Mouse (Mus musculus): ENCODE measurements around the gene Slc39a3. TPM values are rescaled to one million over a fixed set of nuclear protein-coding genes. Genes with fewer than 3 reads are reported as not detected.

Slc39a3 gene
- polyA plus RNA-seq, 1 experiment, result 39.6 TPM

DNA sequence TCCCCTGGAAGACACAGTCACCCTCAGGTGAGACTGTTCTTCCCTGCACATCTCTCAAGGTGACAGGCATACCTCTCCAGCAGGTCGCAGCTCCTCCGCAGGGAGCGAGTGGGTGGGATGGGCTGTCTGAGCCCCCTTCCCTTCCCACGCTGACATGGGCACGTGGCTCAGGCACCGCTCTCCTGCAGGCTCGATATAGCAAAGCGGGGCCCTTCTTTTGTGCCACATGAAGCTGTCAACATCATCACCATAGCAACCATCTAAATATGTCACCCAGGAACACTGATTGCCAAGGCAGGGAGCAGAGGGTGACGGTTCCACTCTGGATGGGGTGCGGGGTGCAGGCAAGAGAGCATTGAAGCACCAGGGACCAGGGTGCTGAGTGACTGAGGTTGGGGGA is 36.1 kb downstream of the Slc39a3 start:
- H3K4me1 ChIP-seq (ENCODE audit: control insufficient read depth, insufficient read depth, low read length), result peaks cover 22% of the 10 kb centered on the region
- TF ChIP-seq POLR2A (IDR thresholded peaks at IDR 0.05; ENCODE audit: control insufficient read depth, low read depth, low read length) (no peak), CTCF (IDR thresholded peaks at IDR 0.05; ENCODE audit: control insufficient read depth, insufficient read depth, insufficient replicate concordance, low read depth, low read length) (no peak)
- no peaks in the 10 kb centered on the region for H3K27me3 ChIP-seq (ENCODE audit: control insufficient read depth, insufficient read depth, low read length)
- H3K4me3 ChIP-seq (ENCODE audit: control insufficient read depth, low read depth, low read length), result no peak overlapping the region
- no peak overlapping the region for H3K27ac ChIP-seq (ENCODE audit: control insufficient read depth, insufficient read depth, low read depth, low read length)
- no peaks in the 10 kb centered on the region for H3K36me3 ChIP-seq (ENCODE audit: control insufficient read depth, insufficient read depth, low read length)

DNA sequence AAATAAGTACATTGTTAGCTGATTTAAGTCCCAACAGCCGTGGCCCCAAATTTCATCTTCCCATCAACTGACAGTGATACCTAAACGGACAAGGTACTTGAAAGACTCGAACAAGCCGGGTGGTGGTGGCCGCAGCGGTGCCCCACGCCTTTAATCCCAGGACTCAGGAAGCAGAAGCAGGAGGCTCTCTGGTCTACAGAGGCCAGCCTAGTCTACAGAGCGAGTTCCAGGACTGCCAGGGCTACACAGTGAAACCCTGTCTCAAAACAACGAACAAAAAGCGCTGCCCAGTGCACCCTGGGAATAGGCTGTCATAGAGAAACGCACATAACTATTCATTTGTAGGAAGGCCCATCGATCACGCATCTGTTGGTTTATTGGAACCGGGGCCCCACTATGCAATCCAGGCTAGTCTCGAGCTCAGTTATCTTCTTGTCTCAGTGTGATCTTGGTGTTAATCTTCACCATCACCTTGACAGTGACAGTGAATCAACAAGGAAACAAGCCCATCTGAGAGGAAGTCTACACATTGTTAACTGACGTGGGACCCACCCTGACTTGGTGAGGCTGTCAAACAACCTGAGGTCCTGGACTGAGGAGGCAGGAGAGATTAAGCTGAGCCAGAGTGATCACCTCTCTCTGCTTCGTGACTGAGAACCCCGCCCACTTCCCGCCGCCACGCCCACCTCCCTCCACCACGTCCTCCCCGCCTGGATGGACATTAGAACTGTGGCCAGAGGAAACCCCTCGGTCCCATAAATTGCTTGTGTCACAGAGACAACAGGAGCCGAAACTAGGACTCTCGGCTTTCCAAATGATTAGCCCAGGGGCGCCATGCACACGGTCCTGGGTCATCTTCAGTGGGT is 36.8 kb downstream of the Slc39a3 start:
- H3K36me3 ChIP-seq (ENCODE audit: control insufficient read depth, insufficient read depth, low read length), result no peaks in the 10 kb centered on the region
- TF ChIP-seq CTCF (IDR thresholded peaks at IDR 0.05; ENCODE audit: control insufficient read depth, insufficient read depth, insufficient replicate concordance, low read depth, low read length) (no peak), POLR2A (IDR thresholded peaks at IDR 0.05; ENCODE audit: control insufficient read depth, low read depth, low read length) (no peak)
- H3K4me3 ChIP-seq (ENCODE audit: control insufficient read depth, low read depth, low read length), result no peak overlapping the region
- H3K27me3 ChIP-seq (ENCODE audit: control insufficient read depth, insufficient read depth, low read length), result no peaks in the 10 kb centered on the region
- H3K27ac ChIP-seq (ENCODE audit: control insufficient read depth, insufficient read depth, low read depth, low read length), result no peak overlapping the region
- peaks cover 22% of the 10 kb centered on the region for H3K4me1 ChIP-seq (ENCODE audit: control insufficient read depth, insufficient read depth, low read length)

GRCm38 (mm10) chr10:80999362-81000196 is 37.6 kb downstream of the Slc39a3 start:
- Histone ChIP-seq H3K4me3 (ENCODE audit: control insufficient read depth, low read depth, low read length) (no peak overlapping the region), H3K27me3 (ENCODE audit: control insufficient read depth, insufficient read depth, low read length) (no peaks in the 10 kb centered on the region), H3K27ac (ENCODE audit: control insufficient read depth, insufficient read depth, low read depth, low read length) (no peak overlapping the region), H3K36me3 (ENCODE audit: control insufficient read depth, insufficient read depth, low read length) (no peaks in the 10 kb centered on the region), H3K4me1 (ENCODE audit: control insufficient read depth, insufficient read depth, low read length) (peaks cover 25% of the 10 kb centered on the region)
- peak; percentile 92 for TF ChIP-seq CTCF (IDR thresholded peaks at IDR 0.05; ENCODE audit: control insufficient read depth, insufficient read depth, insufficient replicate concordance, low read depth, low read length)
- no peak for TF ChIP-seq POLR2A (IDR thresholded peaks at IDR 0.05; ENCODE audit: control insufficient read depth, low read depth, low read length)

GRCm38 (mm10) chr10:80998778-80999177 is 38.4 kb downstream of the Slc39a3 start:
- H3K27ac ChIP-seq (ENCODE audit: control insufficient read depth, insufficient read depth, low read depth, low read length), result no peak overlapping the region
- H3K4me1 ChIP-seq (ENCODE audit: control insufficient read depth, insufficient read depth, low read length), result peaks cover 25% of the 10 kb centered on the region
- TF ChIP-seq POLR2A (IDR thresholded peaks at IDR 0.05; ENCODE audit: control insufficient read depth, low read depth, low read length) (no peak), CTCF (IDR thresholded peaks at IDR 0.05; ENCODE audit: control insufficient read depth, insufficient read depth, insufficient replicate concordance, low read depth, low read length) (peak; percentile 58; the same call in 1 of the 2 replicates)
- no peak overlapping the region for H3K4me3 ChIP-seq (ENCODE audit: control insufficient read depth, low read depth, low read length)
- H3K36me3 ChIP-seq (ENCODE audit: control insufficient read depth, insufficient read depth, low read length), result no peaks in the 10 kb centered on the region
- H3K27me3 ChIP-seq (ENCODE audit: control insufficient read depth, insufficient read depth, low read length), result no peaks in the 10 kb centered on the region

DNA sequence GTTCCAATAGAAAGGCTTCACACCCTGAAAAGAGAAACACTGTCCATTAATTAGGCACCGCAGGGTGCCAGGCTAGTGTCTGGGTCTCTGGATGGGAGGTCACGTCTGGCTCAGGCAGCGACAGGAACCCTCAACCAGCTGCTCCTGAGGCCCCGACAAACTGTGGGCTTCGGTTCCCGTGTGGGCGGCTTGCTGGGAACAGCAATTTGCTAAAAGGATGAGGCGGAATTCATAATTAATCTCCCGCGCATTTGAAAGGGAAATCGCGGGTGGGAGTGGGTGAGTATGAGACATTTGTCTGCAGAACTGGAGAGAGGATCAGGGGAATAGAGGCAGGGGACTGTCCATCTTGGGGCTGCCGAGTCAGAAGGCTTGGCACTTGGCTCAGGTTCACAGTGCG is 39.2 kb downstream of the Slc39a3 start:
- Histone ChIP-seq H3K4me3 (ENCODE audit: control insufficient read depth, low read depth, low read length) (no peak overlapping the region), H3K4me1 (ENCODE audit: control insufficient read depth, insufficient read depth, low read length) (peaks cover 25% of the 10 kb centered on the region), H3K36me3 (ENCODE audit: control insufficient read depth, insufficient read depth, low read length) (no peaks in the 10 kb centered on the region), H3K27me3 (ENCODE audit: control insufficient read depth, insufficient read depth, low read length) (no peaks in the 10 kb centered on the region), H3K27ac (ENCODE audit: control insufficient read depth, insufficient read depth, low read depth, low read length) (no peak overlapping the region)
- TF ChIP-seq POLR2A (IDR thresholded peaks at IDR 0.05; ENCODE audit: control insufficient read depth, low read depth, low read length) (no peak), CTCF (IDR thresholded peaks at IDR 0.05; ENCODE audit: control insufficient read depth, insufficient read depth, insufficient replicate concordance, low read depth, low read length) (no peak)

DNA sequence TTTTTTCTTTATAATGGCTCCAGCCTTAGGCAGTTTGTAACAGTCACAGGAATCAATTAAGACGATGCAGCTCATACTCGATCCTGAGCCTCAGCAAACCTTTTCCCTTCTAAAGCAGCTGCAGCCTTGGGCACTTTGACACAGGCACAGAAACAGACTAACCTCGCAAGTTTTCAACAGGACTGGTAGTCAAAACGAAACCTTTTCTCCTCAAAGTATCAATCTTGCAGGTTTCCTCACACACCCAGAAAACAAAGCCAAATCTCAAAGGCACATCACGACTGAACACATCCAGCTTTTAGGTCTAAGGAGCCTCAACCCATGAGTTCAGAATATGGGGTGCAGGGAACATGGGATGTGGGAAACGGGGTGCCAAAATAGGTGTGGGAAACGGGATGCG is 39.9 kb downstream of the Slc39a3 start:
- H3K36me3 ChIP-seq (ENCODE audit: control insufficient read depth, insufficient read depth, low read length), result no peaks in the 10 kb centered on the region
- H3K27ac ChIP-seq (ENCODE audit: control insufficient read depth, insufficient read depth, low read depth, low read length), result no peak overlapping the region
- TF ChIP-seq POLR2A (IDR thresholded peaks at IDR 0.05; ENCODE audit: control insufficient read depth, low read depth, low read length) (no peak), CTCF (IDR thresholded peaks at IDR 0.05; ENCODE audit: control insufficient read depth, insufficient read depth, insufficient replicate concordance, low read depth, low read length) (no peak)
- peaks cover 25% of the 10 kb centered on the region for H3K4me1 ChIP-seq (ENCODE audit: control insufficient read depth, insufficient read depth, low read length)
- no peak overlapping the region for H3K4me3 ChIP-seq (ENCODE audit: control insufficient read depth, low read depth, low read length)
- H3K27me3 ChIP-seq (ENCODE audit: control insufficient read depth, insufficient read depth, low read length), result no peaks in the 10 kb centered on the region

DNA sequence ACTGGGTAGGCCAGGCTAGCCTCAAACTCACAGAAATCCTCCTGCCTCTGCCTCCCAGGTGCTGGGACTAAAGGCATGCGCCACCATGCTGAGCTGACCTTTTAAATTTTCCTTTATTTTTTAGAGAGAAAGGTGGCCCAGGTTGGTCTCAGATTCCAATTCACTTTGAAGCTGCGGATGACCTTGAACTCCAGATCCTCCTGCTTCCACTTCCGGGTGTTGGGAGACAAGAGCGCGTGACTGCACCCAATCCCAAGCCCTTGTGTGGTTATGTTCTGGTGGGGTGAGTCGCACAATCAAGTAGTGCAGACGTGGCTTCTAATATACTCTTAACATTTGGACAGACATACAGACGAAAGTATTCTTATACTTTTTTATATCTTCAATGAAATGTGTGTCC is 40.7 kb downstream of the Slc39a3 start:
- Histone ChIP-seq H3K27me3 (ENCODE audit: control insufficient read depth, insufficient read depth, low read length) (no peaks in the 10 kb centered on the region), H3K4me3 (ENCODE audit: control insufficient read depth, low read depth, low read length) (no peak overlapping the region)

More for the DNA sequence above, 40.7 kb downstream of the Slc39a3 start:
- TF ChIP-seq CTCF (IDR thresholded peaks at IDR 0.05; ENCODE audit: control insufficient read depth, insufficient read depth, insufficient replicate concordance, low read depth, low read length) (no peak), POLR2A (IDR thresholded peaks at IDR 0.05; ENCODE audit: control insufficient read depth, low read depth, low read length) (no peak)
- Histone ChIP-seq H3K4me1 (ENCODE audit: control insufficient read depth, insufficient read depth, low read length) (peaks cover 25% of the 10 kb centered on the region), H3K27ac (ENCODE audit: control insufficient read depth, insufficient read depth, low read depth, low read length) (no peak overlapping the region), H3K36me3 (ENCODE audit: control insufficient read depth, insufficient read depth, low read length) (no peaks in the 10 kb centered on the region)
